Mouse (Mus musculus) forebrain, embryonic 11.5 days (tissue): Measurements from ENCODE around the gene Morn5. TPM values are rescaled to one million over a fixed set of nuclear protein-coding genes. Genes with fewer than 3 reads are reported as not detected.

Experiments used
- ATAC-seq: fragments of 200-750 bp; cut with Nextera tagmentation; replicated peaks from 2 replicates; pipeline ENCODE4 v1.8.0; 2017; ENCODE audit warnings: moderate TSS enrichment; ENCODE audit not compliant: low FRiP score
- DNase-seq: peaks from one replicate; pipeline ENCODE4 v3.0.0-alpha.2; 2017; ENCODE audit warnings: low spot score
- H3K27ac ChIP-seq: fragments of 300-500 bp; sonication (generic); 2 replicates; pipeline ENCODE4 v1.5.1; 2014; ENCODE audit warnings: low read depth, low read length
- H3K27me3 ChIP-seq: fragments of 300-500 bp; sonication (generic); 2 replicates; pipeline ENCODE4 v1.6.1; 2014; ENCODE audit warnings: mild to moderate bottlenecking, low read length, mixed read lengths; ENCODE audit not compliant: control insufficient read depth, insufficient read depth
- H3K36me3 ChIP-seq: fragments of 300-500 bp; sonication (generic); 2 replicates; pipeline ENCODE4 v1.6.1; 2014; ENCODE audit warnings: mild to moderate bottlenecking, low read length, moderate library complexity, mixed read lengths; ENCODE audit not compliant: control insufficient read depth, insufficient read depth
- H3K4me1 ChIP-seq: fragments of 300-500 bp; sonication (generic); replicated peaks from 2 replicates; pipeline ENCODE4 v1.6.1; 2014; ENCODE audit warnings: low read length, mixed read lengths; ENCODE audit not compliant: control insufficient read depth, insufficient read depth
- H3K4me2 ChIP-seq: fragments of 300-500 bp; sonication (generic); 2 replicates; pipeline ENCODE4 v1.6.1; 2014; ENCODE audit warnings: low read depth, mild to moderate bottlenecking, low read length, moderate library complexity, mixed read lengths; ENCODE audit not compliant: severe bottlenecking
- H3K4me3 ChIP-seq: fragments of 300-500 bp; sonication (generic); 2 replicates; pipeline ENCODE4 v1.5.1; 2014; ENCODE audit warnings: low read depth, low read length
- H3K9ac ChIP-seq: fragments of 300-500 bp; sonication (generic); 2 replicates; pipeline ENCODE4 v1.6.1; 2014; ENCODE audit warnings: low read length
- H3K9me3 ChIP-seq: fragments of 300-500 bp; sonication (generic); 2 replicates; pipeline ENCODE4 v1.6.1; 2016; ENCODE audit warnings: low read length, mixed read lengths; ENCODE audit not compliant: control insufficient read depth
- WGBS: fragments of 180-500 bp; shearing (Covaris S2); extraction: QIAGEN DNeasy Blood & Tissue Kit; methylation state at CpG from one replicate; pipeline ENCODE4 v1.1.7; 2014; 5-methylcytosine and 5-hydroxymethylcytosine counted together
- polyA plus RNA-seq: library from polyadenylated mRNA; unstranded; fragments of >200 nt; fragmentation: Nextera tagmentation; extraction: Ambion mirVana; gene quantifications from 2 replicates; pipeline ENCODE4 v1.2.1, GENCODE M21; 2014

Morn5 gene
- polyA plus RNA-seq, 1 experiment from 2014 or later: 0.47 TPM

DNA sequence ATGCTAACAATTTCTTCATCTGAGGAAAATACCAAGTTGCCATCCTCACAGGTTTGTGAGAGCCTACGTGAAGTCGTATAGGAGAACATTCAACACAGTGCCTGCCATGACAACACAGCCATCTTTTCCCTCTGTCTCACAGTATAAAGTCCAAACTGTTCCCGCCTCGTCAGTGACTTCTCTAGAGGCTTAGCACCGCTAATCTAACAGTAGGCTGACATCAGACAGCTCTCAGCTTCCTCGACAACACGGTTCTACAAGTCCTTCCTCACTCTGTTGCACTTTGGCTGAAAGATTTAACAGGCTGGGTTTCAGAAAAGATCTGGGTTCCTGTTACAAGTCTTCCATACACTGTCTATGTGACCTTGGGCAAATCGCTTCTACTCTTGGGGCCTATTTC lies 1.1 kb upstream of the Morn5 start:
- peak overlapping the region; percentile 62 for H3K4me3 ChIP-seq
- no peaks in the 10 kb centered on the region for H3K9me3 ChIP-seq
- H3K27ac ChIP-seq: no peak overlapping the region
- peaks cover 5% of the 10 kb centered on the region for H3K4me1 ChIP-seq
- H3K36me3 ChIP-seq: no peaks in the 10 kb centered on the region; the same call in 1 of the 2 replicates
- H3K4me2 ChIP-seq: peak overlapping the region; percentile 63
- H3K27me3 ChIP-seq: no peaks in the 10 kb centered on the region
- peak overlapping the region; percentile 75 for H3K9ac ChIP-seq
- ATAC-seq (no peak), DNase-seq (no peak)
- WGBS: 78% methylated on average over 8 of the region's 8 CpGs

DNA sequence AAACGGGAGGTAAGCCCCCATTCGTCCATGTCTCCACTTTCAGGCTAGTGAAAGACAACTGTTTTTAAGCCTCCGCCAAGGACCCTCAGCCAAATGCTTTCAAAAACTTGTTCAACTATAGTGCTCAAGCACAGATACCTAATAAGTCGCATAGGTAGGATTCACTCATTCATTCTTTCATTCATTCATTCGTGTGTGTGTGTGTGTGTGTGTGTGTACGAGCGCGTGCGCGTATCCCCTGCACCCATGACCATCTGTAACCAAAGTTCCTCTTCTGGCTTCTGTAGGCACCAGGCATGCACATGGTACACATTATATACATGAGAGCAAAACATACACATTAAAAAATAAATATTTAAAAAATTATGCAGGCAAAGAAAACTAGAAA lies 303 bp downstream of the Morn5 start:
- Histone ChIP-seq H3K9me3 (no peaks in the 10 kb centered on the region), H3K4me3 (peak overlapping the region; percentile 62; the same call in 1 of the 2 replicates), H3K9ac (no peak overlapping the region), H3K27me3 (no peaks in the 10 kb centered on the region), H3K4me2 (peak overlapping the region; percentile 63), H3K4me1 (peaks cover 5% of the 10 kb centered on the region), H3K36me3 (no peaks in the 10 kb centered on the region), H3K27ac (no peak overlapping the region)
- ATAC-seq (peak; percentile 65), DNase-seq (no peak)
- 40% methylated on average over 10 of the region's 10 CpGs for WGBS

DNA sequence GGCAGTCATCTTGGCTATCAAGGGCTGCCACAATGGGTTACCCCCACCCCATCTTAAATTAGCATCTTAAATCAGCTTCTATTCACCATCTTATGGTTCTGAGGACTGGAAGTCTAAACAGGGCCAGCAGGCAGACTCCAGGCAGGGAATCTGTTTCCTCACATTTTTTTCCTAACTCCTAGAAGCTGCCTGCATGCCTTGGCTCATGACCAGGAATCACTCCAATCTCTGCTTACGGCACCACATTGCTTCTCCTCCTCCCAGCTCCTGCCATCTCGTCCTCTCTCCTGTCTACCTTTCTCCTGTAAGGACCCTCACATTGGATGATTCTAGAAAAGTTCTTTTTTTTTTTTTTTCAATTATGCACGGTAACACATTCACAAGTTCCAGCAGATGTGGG lies 4.0 kb downstream of the Morn5 start:
- H3K4me2 ChIP-seq: no peak overlapping the region
- H3K27me3 ChIP-seq: no peaks in the 10 kb centered on the region
- H3K9me3 ChIP-seq: no peaks in the 10 kb centered on the region
- ATAC-seq (no peak), DNase-seq (no peak)
- H3K27ac ChIP-seq: no peak overlapping the region
- no peak overlapping the region for H3K9ac ChIP-seq
- peaks cover 2% of the 10 kb centered on the region for H3K4me1 ChIP-seq
- no peaks in the 10 kb centered on the region for H3K36me3 ChIP-seq
- H3K4me3 ChIP-seq: no peak overlapping the region
- 80% methylated on average over 3 of the region's 3 CpGs for WGBS

DNA sequence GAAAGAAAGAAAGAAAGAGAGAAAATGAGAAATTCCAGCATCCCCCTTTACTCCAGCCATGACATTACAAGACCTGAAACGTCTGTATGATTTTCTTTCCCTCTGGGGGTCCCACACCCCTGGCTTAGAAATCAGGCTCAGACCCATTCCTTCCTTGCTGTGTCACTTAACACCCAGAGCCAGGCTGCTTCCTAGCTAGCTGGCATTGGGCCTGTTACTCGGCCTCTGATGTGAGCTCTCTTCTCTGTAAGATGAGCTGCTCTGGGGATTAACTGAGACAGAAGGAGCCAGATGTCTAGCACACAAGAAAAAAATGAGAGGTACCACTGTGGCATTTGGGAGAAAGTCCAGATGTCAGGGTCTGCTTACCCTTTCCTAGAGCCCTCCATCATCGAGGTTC lies 7.0 kb downstream of the Morn5 start:
- WGBS: 61% methylated on average over 3 of the region's 3 CpGs
- Histone ChIP-seq H3K27me3 (no peaks in the 10 kb centered on the region), H3K9me3 (no peaks in the 10 kb centered on the region), H3K4me3 (no peak overlapping the region), H3K27ac (no peak overlapping the region), H3K36me3 (no peaks in the 10 kb centered on the region), H3K4me2 (no peak overlapping the region), H3K4me1 (no peaks in the 10 kb centered on the region), H3K9ac (no peak overlapping the region)
- DNase-seq (no peak), ATAC-seq (no peak)

DNA sequence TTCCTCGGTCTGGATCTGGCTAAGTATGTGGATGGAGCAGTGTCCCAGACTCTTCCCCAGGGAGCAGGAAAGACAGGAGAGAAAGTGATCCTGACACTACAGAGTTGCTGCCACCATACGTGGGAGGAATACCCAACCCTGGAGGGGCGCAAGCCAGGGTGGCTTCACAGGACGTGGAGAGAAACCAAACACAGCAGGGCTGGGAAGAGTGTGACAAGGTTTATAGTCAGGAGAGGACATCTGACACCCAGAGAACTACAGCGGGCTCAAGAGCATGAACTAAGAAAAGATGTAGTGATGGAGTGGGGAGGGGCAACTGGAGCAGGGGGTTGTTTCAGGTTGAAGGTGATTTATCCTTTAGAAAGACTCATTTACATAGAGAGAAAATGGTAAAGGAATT lies 12.2 kb downstream of the Morn5 start:
- no peak overlapping the region for H3K9ac ChIP-seq
- no peaks in the 10 kb centered on the region for H3K36me3 ChIP-seq
- no peak overlapping the region for H3K4me2 ChIP-seq
- 78% methylated on average over 5 of the region's 5 CpGs for WGBS
- H3K4me1 ChIP-seq: no peaks in the 10 kb centered on the region
- no peaks in the 10 kb centered on the region for H3K9me3 ChIP-seq
- H3K27ac ChIP-seq: no peak overlapping the region
- H3K27me3 ChIP-seq: no peaks in the 10 kb centered on the region
- no peak for DNase-seq
- H3K4me3 ChIP-seq: no peak overlapping the region
- no peak for ATAC-seq

DNA sequence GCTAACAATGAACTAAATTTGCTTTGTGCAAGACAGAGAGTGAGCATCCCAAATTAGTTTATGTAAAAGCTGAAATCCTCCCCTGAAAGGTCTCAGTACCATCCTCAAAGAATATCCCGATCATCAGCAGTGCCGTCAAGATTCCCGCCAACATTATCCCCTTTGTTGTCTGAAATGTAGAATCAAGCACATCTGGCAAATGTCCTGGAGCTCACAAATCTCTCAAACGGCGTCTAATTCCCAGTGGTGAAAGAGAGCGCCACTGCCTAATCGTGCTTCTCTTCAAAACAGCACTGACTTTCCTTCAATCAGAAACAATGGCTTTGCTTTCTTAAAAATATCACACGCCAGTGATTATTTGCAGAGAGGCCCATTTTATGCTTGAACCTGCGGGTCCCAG lies 17.9 kb downstream of the Morn5 start:
- no peak overlapping the region for H3K4me3 ChIP-seq
- no peak for DNase-seq
- no peaks in the 10 kb centered on the region for H3K9me3 ChIP-seq
- H3K4me1 ChIP-seq: no peaks in the 10 kb centered on the region
- no peaks in the 10 kb centered on the region for H3K27me3 ChIP-seq
- no peak overlapping the region for H3K9ac ChIP-seq
- no peak overlapping the region for H3K4me2 ChIP-seq
- no peak overlapping the region for H3K27ac ChIP-seq
- WGBS: 60% methylated on average over 9 of the region's 9 CpGs
- no peak for ATAC-seq
- H3K36me3 ChIP-seq: no peaks in the 10 kb centered on the region

DNA sequence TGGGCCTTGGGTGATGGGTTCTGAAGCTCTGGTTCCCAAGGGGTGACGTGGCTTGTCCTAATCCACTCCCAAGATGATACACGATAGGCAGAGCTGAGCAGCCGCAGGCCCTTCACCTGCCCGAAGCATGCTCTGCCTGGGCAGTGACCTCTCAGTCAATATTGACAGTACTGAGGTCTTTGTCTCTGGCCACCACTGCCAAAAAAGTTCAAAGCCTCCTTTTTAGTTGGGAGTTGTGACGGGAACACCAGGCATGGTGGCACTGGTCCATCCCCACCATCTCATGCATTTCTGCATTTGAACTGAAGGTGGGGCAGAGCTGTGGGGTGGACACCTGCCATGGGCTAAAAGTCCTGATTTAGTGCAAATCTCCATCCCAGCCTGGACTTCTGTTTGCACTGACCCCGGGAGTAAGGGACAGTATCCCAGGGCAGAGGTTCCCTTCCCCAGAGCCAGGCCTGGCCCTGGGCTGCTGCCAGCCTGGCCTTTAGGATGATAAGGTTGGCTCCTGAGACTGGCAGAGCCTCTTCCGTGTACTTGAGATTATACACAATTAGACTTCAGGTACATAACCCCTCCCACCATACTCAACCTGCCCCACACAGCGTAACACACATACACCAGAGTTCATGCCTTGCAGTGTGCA lies 22.5 kb downstream of the Morn5 start:
- Histone ChIP-seq H3K4me1 (no peaks in the 10 kb centered on the region), H3K4me3 (no peak overlapping the region), H3K9ac (no peak overlapping the region), H3K9me3 (no peaks in the 10 kb centered on the region), H3K27me3 (no peaks in the 10 kb centered on the region), H3K4me2 (no peak overlapping the region), H3K36me3 (no peaks in the 10 kb centered on the region), H3K27ac (no peak overlapping the region)
- no peak for DNase-seq
- WGBS: 83% methylated on average over 8 of the region's 8 CpGs
- no peak for ATAC-seq

DNA sequence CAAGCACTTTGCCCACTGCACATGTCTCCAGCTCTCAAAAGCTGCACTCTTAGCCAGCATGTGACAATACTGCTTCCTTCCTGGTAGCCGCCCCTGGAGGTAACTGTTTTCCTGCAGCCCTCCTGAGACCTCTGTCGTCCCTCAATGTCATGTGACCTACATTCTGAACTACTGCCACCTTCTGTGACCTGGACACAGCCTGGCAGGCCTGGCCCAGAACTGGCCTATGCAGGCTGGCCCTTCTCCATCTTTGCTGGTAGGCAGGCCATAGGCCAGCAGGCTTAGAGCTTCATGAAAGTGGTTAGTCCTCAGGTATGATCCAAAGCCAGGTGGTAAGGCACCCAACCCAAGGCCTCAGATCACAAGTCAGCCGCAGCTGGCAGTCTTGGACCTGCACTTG lies 24.5 kb downstream of the Morn5 start:
- Histone ChIP-seq H3K27ac (no peak overlapping the region), H3K9me3 (no peaks in the 10 kb centered on the region), H3K9ac (no peak overlapping the region), H3K4me1 (peaks cover 2% of the 10 kb centered on the region; the same call in 1 of the 2 replicates), H3K36me3 (no peaks in the 10 kb centered on the region), H3K4me2 (no peak overlapping the region), H3K4me3 (no peak overlapping the region), H3K27me3 (no peaks in the 10 kb centered on the region)
- no peak for ATAC-seq
- DNase-seq: no peak
- WGBS: 59% methylated on average over 3 of the region's 3 CpGs

DNA sequence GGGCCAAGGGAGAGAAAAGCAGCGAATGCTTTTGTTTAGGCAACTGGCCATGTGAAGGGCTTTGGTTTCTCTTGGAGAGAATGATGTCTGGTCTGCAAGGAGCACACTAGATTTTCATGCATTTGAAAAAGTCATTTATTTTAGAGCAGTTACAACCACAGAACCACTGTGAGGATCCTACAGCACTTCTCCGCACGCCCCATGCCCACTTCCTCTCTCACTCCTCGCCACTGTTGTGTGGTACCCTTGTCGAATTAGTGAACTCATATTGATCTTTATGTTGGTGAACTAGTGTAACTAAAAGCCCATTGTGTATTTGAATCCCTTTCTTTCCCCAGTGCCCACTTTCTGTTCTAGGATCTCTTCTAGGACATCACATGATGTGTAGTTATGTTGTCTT lies 26.0 kb downstream of the Morn5 start:
- no peak overlapping the region for H3K4me3 ChIP-seq
- H3K27ac ChIP-seq: no peak overlapping the region
- H3K4me2 ChIP-seq: no peak overlapping the region
- H3K4me1 ChIP-seq: peaks cover 2% of the 10 kb centered on the region; the same call in 1 of the 2 replicates
- no peak overlapping the region for H3K9ac ChIP-seq
- H3K27me3 ChIP-seq: no peaks in the 10 kb centered on the region
- WGBS: 84% methylated on average over 5 of the region's 5 CpGs
- no peaks in the 10 kb centered on the region for H3K9me3 ChIP-seq
- DNase-seq: no peak
- ATAC-seq: no peak
- H3K36me3 ChIP-seq: no peaks in the 10 kb centered on the region
